Mouse (Mus musculus) heart, embryonic 14.5 days (tissue): ENCODE results near the gene Prl7c1. TPM values are rescaled to one million over a fixed set of nuclear protein-coding genes. Genes with fewer than 3 reads are reported as not detected.

Experiments
- polyA plus RNA-seq: library from polyadenylated mRNA; unstranded; fragments of >200 nt; fragmentation: Nextera tagmentation; extraction: Ambion mirVana; gene quantifications from 2 replicates; pipeline ENCODE4 v1.2.1, GENCODE M21; 2014

Gene Prl7c1
- polyA plus RNA-seq, 1 experiment from 2014 or later = not detected

Other genes with a start within 250 kb of the Prl7c1 start
- not detected in 2 replicates for gene Prl8a9, start 216.2 kb downstream of the Prl7c1 start, polyA plus RNA-seq
- gene Prl8a1, start 198.6 kb downstream of the Prl7c1 start, polyA plus RNA-seq = not detected in 2 replicates
- not detected in 2 replicates for gene Prl7b1, start 170.2 kb downstream of the Prl7c1 start, polyA plus RNA-seq
- not detected in 2 replicates for gene Prl7a1, start 138.3 kb downstream of the Prl7c1 start, polyA plus RNA-seq
- not detected in 2 replicates for gene Prl7a2, start 112.8 kb downstream of the Prl7c1 start, polyA plus RNA-seq
- gene Prl7d1, start 64.1 kb downstream of the Prl7c1 start, polyA plus RNA-seq = not detected in 2 replicates
- not detected in 2 replicates for gene Prl2a1, start 20.9 kb upstream of the Prl7c1 start, polyA plus RNA-seq
- not detected in 2 replicates for gene Prl2c1, start 68.5 kb upstream of the Prl7c1 start, polyA plus RNA-seq
- gene Prl4a1, start 235.4 kb upstream of the Prl7c1 start, polyA plus RNA-seq = not detected in 2 replicates